Mouse (Mus musculus) E14TG2a.4 (cell line): ENCODE data around the gene Strip1.

Experiments used
- CTCF ChIP-seq: conservative IDR thresholded peaks from 2 replicates; pipeline ENCODE4 v1.5.1; 2014; ENCODE audit warnings: low read length
- POU5F1 ChIP-seq: IDR thresholded peaks from 2 replicates; pipeline ENCODE4 v1.6.1; 2014; ENCODE audit warnings: low read length, borderline replicate concordance

DNA sequence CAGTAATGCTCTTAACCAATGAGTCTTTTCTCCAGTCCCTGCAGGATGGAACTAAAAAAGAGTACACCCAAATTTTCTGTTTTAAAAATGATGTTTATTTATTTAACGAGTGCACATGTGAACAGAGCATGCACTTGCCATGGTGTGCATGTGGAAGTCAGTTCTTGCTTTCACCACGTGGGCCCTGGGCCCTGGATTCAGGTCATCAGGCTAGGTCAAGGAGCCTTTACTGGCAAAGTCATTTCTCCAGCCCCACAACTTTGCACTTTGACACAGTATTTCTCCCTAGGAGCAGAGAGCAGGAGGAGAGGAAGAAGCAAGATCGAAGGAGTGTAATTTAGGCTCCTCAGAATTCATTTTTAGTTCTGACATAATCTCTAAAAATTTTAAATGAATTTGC is 23.4 kb upstream of the Strip1 start:
- no peak for TF ChIP-seq CTCF
- TF ChIP-seq POU5F1, result no peak
